Mouse (Mus musculus) layer of hippocampus, adult 18-20 months (tissue): ENCODE results near the gene Sema4b. TPM values are rescaled to one million over a fixed set of nuclear protein-coding genes. Genes with fewer than 3 reads are reported as not detected.

Source experiments
- DNase-seq, 2 experiments: peaks; one replicate each; pipeline ENCODE4 v3.0.0; 2022; ENCODE audit warnings: low spot score in 2 of 2
- long read RNA-seq: library from polyadenylated mRNA; stranded (forward); transcript quantifications from one replicate; pipeline ENCODE4 v2.0.0, GENCODE M21; 2021
- total RNA-seq, 2 experiments: library from RNA; stranded (reverse); gene quantifications; 2 replicates each; pipeline ENCODE4 v1.2.3; 2021

Sema4b gene
- total RNA-seq = 10 to 100 TPM; 22.0 to 23.6 TPM
- long read RNA-seq, partial matches to known transcripts = 0 of 3 reads
- long read RNA-seq, other reads (novel, unspliced or antisense) = 0 of 3 reads

GRCm38 (mm10) chr7:80186531-80187296, at the start of gene Sema4b:
Gene Sema4b (plus strand): TSS chr7:80186841.
- peak; percentile 95 to 96 for DNase-seq

GRCm38 (mm10) chr7:80138375-80138774, 48.3 kb upstream of the Sema4b start:
- no peak for DNase-seq

GRCm38 (mm10) chr7:80140815-80141214, 45.8 kb upstream of the Sema4b start:
- DNase-seq = peak; percentile 31 to 77

GRCm38 (mm10) chr7:80143331-80144273, 43.0 kb upstream of the Sema4b start:
- peak; percentile 76 to 88 for DNase-seq

GRCm38 (mm10) chr7:80144695-80145094, 41.9 kb upstream of the Sema4b start:
- DNase-seq = no peak

GRCm38 (mm10) chr7:80146077-80146476, 40.6 kb upstream of the Sema4b start:
- no peak for DNase-seq

GRCm38 (mm10) chr7:80149356-80149755, 37.3 kb upstream of the Sema4b start:
- DNase-seq = peak; percentile 63 to 83

- no peak for DNase-seq
Observed at GRCm38 (mm10) chr7:80152152-80152551, 34.5 kb upstream of the Sema4b start.

GRCm38 (mm10) chr7:80152756-80153155, 33.9 kb upstream of the Sema4b start:
- no peak for DNase-seq

GRCm38 (mm10) chr7:80154689-80155088, 32.0 kb upstream of the Sema4b start:
- no peak for DNase-seq

GRCm38 (mm10) chr7:80156711-80157227, 29.9 kb upstream of the Sema4b start:
- peak in 1 of 2 experiments; percentile 34 for DNase-seq

GRCm38 (mm10) chr7:80158496-80159268, 28.0 kb upstream of the Sema4b start:
- no peak for DNase-seq

GRCm38 (mm10) chr7:80160293-80160944, 26.2 kb upstream of the Sema4b start:
- no peak for DNase-seq

- DNase-seq = peak in 1 of 2 experiments; percentile 31
Observed at GRCm38 (mm10) chr7:80160945-80161306, 25.7 kb upstream of the Sema4b start.

GRCm38 (mm10) chr7:80165432-80165831, 21.2 kb upstream of the Sema4b start:
- no peak for DNase-seq

GRCm38 (mm10) chr7:80166740-80167139, 19.9 kb upstream of the Sema4b start:
- no peak for DNase-seq

- no peak for DNase-seq
Observed at GRCm38 (mm10) chr7:80169847-80170246, 16.8 kb upstream of the Sema4b start.

GRCm38 (mm10) chr7:80171345-80171744, 15.3 kb upstream of the Sema4b start:
- peak; percentile 52 to 77 for DNase-seq

GRCm38 (mm10) chr7:80172069-80172956, 14.3 kb upstream of the Sema4b start:
- DNase-seq = no peak
